In the genomic region with DNA sequence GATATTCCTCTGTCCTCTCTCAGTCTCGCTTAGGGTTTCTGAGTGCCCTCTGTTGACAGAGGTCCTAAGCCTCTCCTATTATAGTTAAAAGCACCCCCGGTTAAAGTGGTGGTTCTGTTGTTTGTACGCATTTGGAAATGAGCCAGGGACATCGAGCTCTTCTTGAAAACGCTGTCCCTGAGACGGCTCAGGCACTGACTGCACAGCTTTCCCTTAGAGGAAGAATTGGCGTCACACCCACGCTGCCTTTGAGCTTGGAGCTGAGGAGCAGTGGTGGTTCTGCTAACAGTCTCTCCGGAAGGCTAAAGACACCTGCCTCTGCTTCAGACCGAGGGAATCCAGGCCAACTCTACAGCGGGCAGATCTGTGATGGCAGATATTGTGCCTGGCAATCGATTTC, we compare ENCODE assay signal across 18 mouse cellular contexts. TPM values are rescaled to one million over a fixed set of nuclear protein-coding genes. Genes with fewer than 3 reads are reported as not detected.
DNase-seq lines count a peak whose midpoint lies in the region; ATAC-seq and TF ChIP-seq lines count a peak whose summit lies in the region.
"Had no signal": no experiment of that assay in that cellular context is flagged by ENCODE, and none has a peak within 500 bp of the region (broad histone marks: within the 10 kb centered on the region; RNA-seq: fewer than 3 reads in every experiment).

No protein-coding gene starts in this region.

- no peaks in the 10 kb centered on the region for H3K36me3 ChIP-seq in forebrain, embryonic 16.5 days (ENCODE audit: control insufficient read depth, insufficient read depth)
- H3K36me3 ChIP-seq in forebrain, postnatal 0 days (ENCODE audit: insufficient read depth) = no peaks in the 10 kb centered on the region
- H3K36me3 ChIP-seq in heart, embryonic 16.5 days (ENCODE audit: control insufficient read depth, insufficient read depth) = no peaks in the 10 kb centered on the region

- H3K9me3 ChIP-seq in forebrain, embryonic 16.5 days (ENCODE audit: control insufficient read depth, low read length) = no peaks in the 10 kb centered on the region
- H3K9me3 ChIP-seq in forebrain, postnatal 0 days (ENCODE audit: low read length) = no peaks in the 10 kb centered on the region
- no peaks in the 10 kb centered on the region for H3K9me3 ChIP-seq in heart, embryonic 16.5 days (replicated peaks; ENCODE audit: control insufficient read depth, low read length)
- H3K9me3 ChIP-seq: megakaryocyte, embryonic 14.5 days had no signal

- H3K4me2 ChIP-seq in forebrain, embryonic 16.5 days (ENCODE audit: low read length) = no peak overlapping the region
- no peak overlapping the region for H3K4me2 ChIP-seq in forebrain, postnatal 0 days (ENCODE audit: low read depth)
- peak overlapping the region; percentile 15; the same call in 1 of the 2 replicates for H3K4me2 ChIP-seq in heart, embryonic 16.5 days (ENCODE audit: low read depth, low read length)
- H3K4me2 ChIP-seq: hindbrain, embryonic 14.5 days had no signal

- no peak for TF ChIP-seq CTCF in forebrain, postnatal 0 days (IDR thresholded peaks at IDR 0.05; ENCODE audit: low read depth)
- TF ChIP-seq CTCF in lung, adult 2 months (IDR thresholded peaks at IDR 0.05; ENCODE audit: insufficient read depth, low read length) = no peak

- H3K9ac ChIP-seq in forebrain, embryonic 16.5 days (replicated peaks; ENCODE audit: low read depth, low read length) = no peak overlapping the region
- no peak overlapping the region for H3K9ac ChIP-seq in forebrain, postnatal 0 days
- H3K9ac ChIP-seq in heart, embryonic 16.5 days (ENCODE audit: low read length) = peak overlapping the region; percentile 15
- H3K9ac ChIP-seq: hindbrain, embryonic 14.5 days; liver, embryonic 14.5 days had no signal

- 55% methylated on average over 12 of the region's 12 CpGs for WGBS in forebrain, embryonic 16.5 days
- WGBS in forebrain, postnatal 0 days = 49% methylated on average over 12 of the region's 12 CpGs
- 36% methylated on average over 12 of the region's 12 CpGs for WGBS in heart, embryonic 16.5 days
- 45% methylated on average over 12 of the region's 12 CpGs for WGBS in lung, adult 2 months

- TF ChIP-seq POLR2A in lung, adult 2 months (IDR thresholded peaks at IDR 0.05; ENCODE audit: borderline replicate concordance, extremely low read depth, low read depth, low read length) = no peak

- DNase-seq in forebrain, postnatal 0 days = no peak
- no peak for DNase-seq in heart, adult 8-10 months (ENCODE audit: low spot score)
- DNase-seq in lung, postnatal 25 days (ENCODE audit: low spot score) = peak; percentile 21
- DNase-seq in lung, adult 2 months = no peak
- peak; percentile 65 for DNase-seq in telencephalon, adult 2 months (ENCODE audit: low read depth, low spot score)
- DNase-seq: cerebellum, adult 11-12 months; embryo, embryonic 11 days; kidney, adult 18-20 months; kidney, postnatal 4 days had no signal

- no peak overlapping the region for H3K27ac ChIP-seq in forebrain, embryonic 16.5 days (ENCODE audit: low read length)
- H3K27ac ChIP-seq in forebrain, postnatal 0 days (ENCODE audit: low read depth, low read length) = no peak overlapping the region
- peak overlapping the region; percentile 66 for H3K27ac ChIP-seq in heart, embryonic 16.5 days (ENCODE audit: low read length)
- H3K27ac ChIP-seq: hindbrain, embryonic 14.5 days; liver, embryonic 14.5 days had no signal

- no peaks in the 10 kb centered on the region for H3K4me1 ChIP-seq in forebrain, embryonic 16.5 days (replicated peaks; ENCODE audit: control insufficient read depth, insufficient read depth, low read length)
- no peaks in the 10 kb centered on the region for H3K4me1 ChIP-seq in forebrain, postnatal 0 days (ENCODE audit: insufficient read depth)
- H3K4me1 ChIP-seq in heart, embryonic 16.5 days (ENCODE audit: control insufficient read depth, insufficient read depth, low read length) = peaks cover 8% of the 10 kb centered on the region
- H3K4me1 ChIP-seq in lung, adult 2 months (ENCODE audit: control insufficient read depth, insufficient read depth, low read length) = no peaks in the 10 kb centered on the region

- 0 out of 2 replicates have a peak, but pooled peaks have one; percentile 33 for ATAC-seq in forebrain, embryonic 16.5 days
- no peak for ATAC-seq in forebrain, postnatal 0 days
- ATAC-seq in heart, embryonic 16.5 days (replicated peaks; ENCODE audit: extremely low read depth, insufficient read depth, low FRiP score) = 0 out of 2 replicates have a peak, but pooled peaks have one; percentile 29

- H3K27me3 ChIP-seq in forebrain, embryonic 16.5 days (replicated peaks; ENCODE audit: control insufficient read depth, insufficient read depth, low read length) = no peaks in the 10 kb centered on the region
- no peaks in the 10 kb centered on the region for H3K27me3 ChIP-seq in forebrain, postnatal 0 days (ENCODE audit: insufficient read depth, low read length)
- no peaks in the 10 kb centered on the region for H3K27me3 ChIP-seq in heart, embryonic 16.5 days (ENCODE audit: control insufficient read depth, insufficient read depth, low read length)

- H3K4me3 ChIP-seq in forebrain, embryonic 16.5 days (replicated peaks; ENCODE audit: low read length) = no peak overlapping the region
- no peak overlapping the region for H3K4me3 ChIP-seq in forebrain, postnatal 0 days (ENCODE audit: low read depth, low read length)
- H3K4me3 ChIP-seq in heart, embryonic 16.5 days (ENCODE audit: low read length) = no peak overlapping the region
- H3K4me3 ChIP-seq in lung, adult 2 months (replicated peaks; ENCODE audit: extremely low read depth, low read depth, low read length) = no peak overlapping the region
- H3K4me3 ChIP-seq: megakaryocyte, embryonic 14.5 days had no signal

RNA-seq across cellular contexts. Expression of a gene that starts 14.9 kb away (rescaled TPM):
- polyA plus RNA-seq in forebrain, embryonic 16.5 days (2015; fragmentation: Nextera tagmentation; extraction: Ambion mirVana) = not detected in 2 replicates
- not detected in 2 replicates for total RNA-seq in forebrain, postnatal 0 days (2014; rRNA removed)
- 0.05 and 0.11 TPM in 2 replicates for polyA plus RNA-seq in forebrain, postnatal 0 days (2015; fragmentation: Nextera tagmentation; extraction: Ambion mirVana)
- 0.79 and 0.83 TPM in 2 replicates for polyA plus RNA-seq in heart, embryonic 16.5 days (2015; fragmentation: Nextera tagmentation; extraction: Ambion mirVana)
- total RNA-seq in heart, adult 8-10 months (2022) = 1 to 10 TPM; 7.1 to 8.0 (median 7.4) TPM
- 2.2 and 3.4 TPM in 2 replicates for polyA plus RNA-seq in lung, adult 2 months (2012; rRNA removed)
- total RNA-seq: neutrophil, adult 5-6 weeks had no signal
- polyA plus RNA-seq: liver, embryonic 14.5 days had no signal

RNA-seq across cellular contexts. Expression of a gene that starts 28.6 kb away (rescaled TPM):
- polyA plus RNA-seq in forebrain, embryonic 16.5 days (2015; fragmentation: Nextera tagmentation; extraction: Ambion mirVana) = not detected in 2 replicates
- not detected in 2 replicates for total RNA-seq in forebrain, postnatal 0 days (2014; rRNA removed)
- polyA plus RNA-seq in forebrain, postnatal 0 days (2015; fragmentation: Nextera tagmentation; extraction: Ambion mirVana) = not detected in 2 replicates
- polyA plus RNA-seq in heart, embryonic 16.5 days (2015; fragmentation: Nextera tagmentation; extraction: Ambion mirVana) = not detected in 2 replicates
- not detected for total RNA-seq in heart, adult 8-10 months (2022)
- not detected in 2 replicates for polyA plus RNA-seq in lung, adult 2 months (2012; rRNA removed)
- total RNA-seq: left cerebral cortex, postnatal 36 days; neutrophil, adult 5-6 weeks had no signal
- polyA plus RNA-seq: hindbrain, embryonic 14.5 days; liver, embryonic 14.5 days; stomach, embryonic 16.5 days; urinary bladder, adult 2 months had no signal

RNA-seq across cellular contexts. Expression of a gene that starts 44.2 kb away (rescaled TPM):
- not detected in 2 replicates for polyA plus RNA-seq in forebrain, embryonic 16.5 days (2015; fragmentation: Nextera tagmentation; extraction: Ambion mirVana)
- not detected in 2 replicates for total RNA-seq in forebrain, postnatal 0 days (2014; rRNA removed)
- 0.13 TPM in 1 of 2 replicates, not detected in the other for polyA plus RNA-seq in forebrain, postnatal 0 days (2015; fragmentation: Nextera tagmentation; extraction: Ambion mirVana)
- polyA plus RNA-seq in heart, embryonic 16.5 days (2015; fragmentation: Nextera tagmentation; extraction: Ambion mirVana) = 60.4 and 62.1 TPM in 2 replicates
- 100 to 1,000 TPM; 159 to 208 (median 180) TPM for total RNA-seq in heart, adult 8-10 months (2022)
- polyA plus RNA-seq in lung, adult 2 months (2012; rRNA removed) = 1.1 and 2.4 TPM in 2 replicates
- total RNA-seq: left cerebral cortex, postnatal 36 days; neutrophil, adult 5-6 weeks had no signal
- polyA plus RNA-seq: hindbrain, embryonic 14.5 days; liver, embryonic 14.5 days; stomach, embryonic 16.5 days had no signal

RNA-seq across cellular contexts. Expression of a gene that starts 50.4 kb away (rescaled TPM):
- polyA plus RNA-seq in forebrain, embryonic 16.5 days (2015; fragmentation: Nextera tagmentation; extraction: Ambion mirVana) = 48.2 and 51.3 TPM in 2 replicates
- 80.7 and 125 TPM in 2 replicates for total RNA-seq in forebrain, postnatal 0 days (2014; rRNA removed)
- 37.3 and 41.8 TPM in 2 replicates for polyA plus RNA-seq in forebrain, postnatal 0 days (2015; fragmentation: Nextera tagmentation; extraction: Ambion mirVana)
- 76.2 and 77.2 TPM in 2 replicates for polyA plus RNA-seq in heart, embryonic 16.5 days (2015; fragmentation: Nextera tagmentation; extraction: Ambion mirVana)
- total RNA-seq in heart, adult 8-10 months (2022) = 100 to 1,000 TPM in 3 of 4 experiments, 10 to 100 TPM in 1; 87.9 to 107 (median 103) TPM
- 108 and 123 TPM in 2 replicates for polyA plus RNA-seq in lung, adult 2 months (2012; rRNA removed)

Comparison
In these comparisons a context has a peak if more than half of its experiments do, and no peak if none do; other contexts are left out.
1. DNase-seq: peak in lung, postnatal 25 days (single experiment) and telencephalon, adult 2 months (single experiment); none in forebrain, postnatal 0 days (single experiment), heart, adult 8-10 months (single experiment) and lung, adult 2 months (single experiment).
2. RNA of a gene that starts 44.2 kb away (polyA plus RNA-seq): 60.4 to 62.1 TPM in heart, embryonic 16.5 days; 1.1 to 2.4 TPM in lung, adult 2 months, not detected in forebrain, embryonic 16.5 days and 0.13 TPM in forebrain, postnatal 0 days; every median in the first group is over 10 times any median in the second.